Mouse (Mus musculus) embryonic facial prominence, embryonic 12.5 days (tissue): ENCODE measurements around the gene Tmem115. TPM values are rescaled to one million over a fixed set of nuclear protein-coding genes. Genes with fewer than 3 reads are reported as not detected.
A peak's percentile ranks its signal among the peaks of the same experiment; 100 is the strongest.
"Not testable (repeated sequence)": the region's sequence is repeated elsewhere in the genome, so short reads cannot be mapped to it uniquely, and the experiment has no call there.

ENCODE experiments used
- ATAC-seq: fragments of 200-750 bp; cut with Nextera tagmentation; 2 replicates; pipeline ENCODE4 v1.8.0; 2017; ENCODE audit not compliant: insufficient number of reproducible peaks, insufficient read depth, low FRiP score, low TSS enrichment
- H3K27ac ChIP-seq: fragments of 300-500 bp; sonication (generic); 2 replicates; pipeline ENCODE4 v1.5.1; 2016; ENCODE audit warnings: mild to moderate bottlenecking
- H3K27me3 ChIP-seq: fragments of 300-500 bp; sonication (generic); 2 replicates; pipeline ENCODE4 v1.6.1; 2016; ENCODE audit warnings: mild to moderate bottlenecking, moderate library complexity
- H3K36me3 ChIP-seq: fragments of 300-500 bp; sonication (generic); 2 replicates; pipeline ENCODE4 v1.6.1; 2016; ENCODE audit warnings: mild to moderate bottlenecking
- H3K4me1 ChIP-seq: fragments of 300-500 bp; sonication (generic); 2 replicates; pipeline ENCODE4 v1.6.1; 2016
- H3K4me2 ChIP-seq: fragments of 300-500 bp; sonication (generic); replicated peaks from 2 replicates; pipeline ENCODE4 v1.6.1; 2016; ENCODE audit warnings: mild to moderate bottlenecking, moderate library complexity
- H3K4me3 ChIP-seq: fragments of 300-500 bp; sonication (generic); 2 replicates; pipeline ENCODE4 v1.5.1; 2016; ENCODE audit warnings: mild to moderate bottlenecking
- H3K9ac ChIP-seq: fragments of 300-500 bp; sonication (generic); 2 replicates; pipeline ENCODE4 v1.6.1; 2016; ENCODE audit warnings: mild to moderate bottlenecking, moderate library complexity
- H3K9me3 ChIP-seq: fragments of 300-500 bp; sonication (generic); 2 replicates; pipeline ENCODE4 v1.6.1; 2016; ENCODE audit warnings: mild to moderate bottlenecking, moderate library complexity
- WGBS: fragments of 180-500 bp; shearing (Covaris S2); methylation state at CpG from one replicate; pipeline ENCODE4 v1.1.7; 2016; 5-methylcytosine and 5-hydroxymethylcytosine counted together
- polyA plus RNA-seq: library from polyadenylated mRNA; unstranded; fragments of >200 nt; fragmentation: Nextera tagmentation; extraction: Ambion mirVana; gene quantifications from 2 replicates; pipeline ENCODE4 v1.2.1, GENCODE M21; 2016

Tmem115 gene
- polyA plus RNA-seq, 1 experiment from 2014 or later: 50.1 TPM

- Histone ChIP-seq H3K36me3 (peaks cover 33% of the 10 kb centered on the region), H3K27ac (peak overlapping the region; percentile 64; the same call in 1 of the 2 replicates), H3K9me3 (no peaks in the 10 kb centered on the region)
Measured at GRCm38 (mm10) chr9:107566855-107567254, 33.1 kb downstream of the Tmem115 start.

GRCm38 (mm10) chr9:107567702-107568319 lies 34.1 kb downstream of the Tmem115 start, which contains the start of gene Hyal2:
Hyal2 (plus strand) TSS chr9:107567945.
- H3K36me3 ChIP-seq: peaks cover 38% of the 10 kb centered on the region
- no peaks in the 10 kb centered on the region for H3K27me3 ChIP-seq
- peak within 1 kb of the TSS; percentile 88 for H3K27ac ChIP-seq
- WGBS: 7% methylated on average over 18 of the region's 18 CpGs
- peak within 1 kb of the TSS; percentile 86 for H3K4me2 ChIP-seq
- H3K9me3 ChIP-seq: no peaks in the 10 kb centered on the region
- peak within 1 kb of the TSS; percentile 84 for H3K9ac ChIP-seq
- H3K4me1 ChIP-seq: peaks cover 42% of the 10 kb centered on the region
- no peak for ATAC-seq
- H3K4me3 ChIP-seq: peak within 1 kb of the TSS; percentile 89

More at GRCm38 (mm10) chr9:107566855-107567254, 33.1 kb downstream of the Tmem115 start:
- Histone ChIP-seq H3K4me3 (no peak overlapping the region), H3K9ac (no peak overlapping the region), H3K4me2 (0 out of 2 replicates have a peak overlapping the region, but pooled peaks have one; percentile 86), H3K27me3 (no peaks in the 10 kb centered on the region), H3K4me1 (peaks cover 47% of the 10 kb centered on the region)
- ATAC-seq: no peak
- 57% methylated on average over 3 of the region's 3 CpGs for WGBS

DNA sequence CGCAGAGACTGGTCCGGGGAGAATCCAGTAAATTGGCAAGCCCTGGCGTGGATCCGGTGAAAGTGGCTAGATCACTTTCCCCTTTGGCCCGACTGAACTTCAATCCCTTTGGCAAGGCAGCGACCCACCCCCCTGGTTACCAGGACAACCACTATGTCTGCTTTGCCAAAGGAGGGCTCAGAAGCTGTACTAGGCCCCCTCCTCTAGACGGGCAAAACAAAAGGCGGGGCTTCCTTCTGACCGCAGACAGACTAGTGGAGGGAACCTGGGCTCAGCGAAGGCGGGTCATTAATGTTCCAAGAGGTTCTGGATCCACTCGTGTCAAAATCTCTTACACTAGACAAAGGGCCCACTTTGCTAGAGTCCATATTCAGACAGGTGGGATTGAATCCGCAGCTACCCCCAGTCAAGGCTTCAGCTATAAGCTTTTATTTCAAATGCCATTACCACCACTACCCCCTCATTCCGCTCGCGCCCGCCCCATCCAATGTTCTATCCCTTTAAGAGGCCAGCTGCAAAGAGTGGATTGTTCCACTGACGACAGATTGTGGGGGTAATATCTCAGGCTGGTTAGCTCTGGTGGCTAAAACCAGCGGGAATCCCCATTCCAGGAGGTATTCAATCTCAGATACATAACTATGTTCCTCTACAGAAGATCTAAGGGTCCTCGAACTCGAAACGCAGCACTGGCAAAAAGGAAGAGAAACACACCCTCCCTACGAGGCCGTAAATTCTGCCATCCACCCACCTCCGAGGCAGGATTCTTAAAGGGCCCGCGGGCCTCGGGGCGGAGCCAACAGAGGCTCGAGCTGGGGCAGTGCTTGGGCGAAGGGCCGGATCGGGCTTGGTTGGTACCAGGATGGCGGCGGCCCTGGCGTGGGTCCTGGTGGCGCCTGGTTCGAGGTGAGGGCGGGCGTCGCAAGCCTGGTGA lies 34.9 kb downstream of the Tmem115 start:
- Histone ChIP-seq H3K27ac (peak overlapping the region; percentile 88), H3K4me1 (peaks cover 40% of the 10 kb centered on the region), H3K4me2 (peak overlapping the region; percentile 86), H3K27me3 (no peaks in the 10 kb centered on the region), H3K4me3 (peak overlapping the region; percentile 89), H3K9me3 (no peaks in the 10 kb centered on the region), H3K9ac (peak overlapping the region; percentile 84), H3K36me3 (peaks cover 46% of the 10 kb centered on the region)
- peak; percentile 83 for ATAC-seq
- WGBS: under 1% methylated on average over 41 of the region's 41 CpGs

DNA sequence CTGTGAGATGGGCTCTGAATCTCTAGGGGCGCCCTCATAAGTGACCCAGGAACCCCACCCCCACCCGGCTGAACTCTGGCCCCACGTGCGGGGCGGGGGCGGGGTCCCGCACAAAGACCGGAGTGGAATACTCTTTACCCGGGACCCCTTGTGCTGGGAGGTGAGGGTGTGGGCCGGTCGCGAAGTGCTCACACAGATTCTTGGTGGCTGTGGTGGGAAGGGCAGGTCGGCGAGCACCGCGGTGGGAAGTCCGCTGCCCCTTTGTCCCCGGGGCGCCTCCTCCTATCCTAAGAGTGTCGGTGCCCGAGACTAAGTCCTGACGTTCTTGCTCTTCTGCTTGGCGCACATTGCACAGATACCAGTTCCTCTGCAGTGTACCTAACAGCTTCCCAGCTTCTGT lies 35.5 kb downstream of the Tmem115 start:
- WGBS: 0% methylated on average over 23 of the region's 23 CpGs
- H3K9me3 ChIP-seq: no peaks in the 10 kb centered on the region
- H3K27me3 ChIP-seq: no peaks in the 10 kb centered on the region
- H3K4me3 ChIP-seq: peak overlapping the region; percentile 89
- ATAC-seq: peak; percentile 1; the same call in 1 of the 2 replicates
- peaks cover 50% of the 10 kb centered on the region for H3K36me3 ChIP-seq
- H3K27ac ChIP-seq: peak overlapping the region; percentile 88
- peak overlapping the region; percentile 86 for H3K4me2 ChIP-seq
- H3K4me1 ChIP-seq: peaks cover 33% of the 10 kb centered on the region
- H3K9ac ChIP-seq: peak overlapping the region; percentile 84

- H3K27ac ChIP-seq: peak overlapping the region; percentile 88
- peak overlapping the region; percentile 86 for H3K4me2 ChIP-seq
- no peak for ATAC-seq
- H3K9ac ChIP-seq: peak overlapping the region; percentile 84
- peaks cover 32% of the 10 kb centered on the region for H3K4me1 ChIP-seq
- no peaks in the 10 kb centered on the region for H3K27me3 ChIP-seq
- H3K4me3 ChIP-seq: peak overlapping the region; percentile 89
- no peaks in the 10 kb centered on the region for H3K9me3 ChIP-seq
- WGBS: 47% methylated on average over 13 of the region's 13 CpGs
- H3K36me3 ChIP-seq: peaks cover 53% of the 10 kb centered on the region
Measured at GRCm38 (mm10) chr9:107570016-107570415, 36.3 kb downstream of the Tmem115 start.

- Histone ChIP-seq H3K9me3 (no peaks in the 10 kb centered on the region), H3K9ac (peak overlapping the region; percentile 84), H3K36me3 (peaks cover 47% of the 10 kb centered on the region), H3K27me3 (no peaks in the 10 kb centered on the region), H3K4me1 (peaks cover 32% of the 10 kb centered on the region), H3K4me3 (peak overlapping the region; percentile 89), H3K4me2 (peak overlapping the region; percentile 86), H3K27ac (no peak overlapping the region)
- 92% methylated on average over 21 of the region's 21 CpGs for WGBS
- ATAC-seq: no peak
Measured at GRCm38 (mm10) chr9:107570845-107571244, 37.1 kb downstream of the Tmem115 start.

- no peak for ATAC-seq
- H3K4me1 ChIP-seq: peaks cover 40% of the 10 kb centered on the region
- peak overlapping the region; percentile 84; the same call in 1 of the 2 replicates for H3K9ac ChIP-seq
- H3K4me3 ChIP-seq: no peak overlapping the region
- H3K9me3 ChIP-seq: no peaks in the 10 kb centered on the region
- peak overlapping the region; percentile 86 for H3K4me2 ChIP-seq
- peaks cover 44% of the 10 kb centered on the region for H3K36me3 ChIP-seq
- H3K27me3 ChIP-seq: no peaks in the 10 kb centered on the region
- H3K27ac ChIP-seq: no peak overlapping the region
- 95% methylated on average over 22 of the region's 22 CpGs for WGBS
Measured at GRCm38 (mm10) chr9:107571534-107572326, 38.0 kb downstream of the Tmem115 start.

DNA sequence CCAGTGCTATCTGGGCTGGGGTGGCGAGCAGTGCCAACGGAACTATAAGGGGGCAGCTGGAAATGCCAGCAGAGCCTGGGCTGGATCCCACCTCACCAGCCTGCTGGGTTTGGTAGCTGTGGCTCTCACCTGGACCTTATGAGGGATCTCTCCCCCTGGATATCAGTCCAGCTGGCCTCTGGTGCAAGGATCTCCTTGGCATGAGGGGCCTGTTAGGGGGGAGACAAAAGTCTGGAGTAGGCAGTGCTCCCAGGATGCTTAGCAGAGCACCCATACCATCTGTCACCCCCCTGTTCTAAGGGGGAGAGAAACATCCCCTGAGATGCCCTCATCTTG lies 38.5 kb downstream of the Tmem115 start:
- ATAC-seq: no peak
- Histone ChIP-seq H3K9me3 (no peaks in the 10 kb centered on the region), H3K4me3 (no peak overlapping the region), H3K27ac (no peak overlapping the region), H3K27me3 (no peaks in the 10 kb centered on the region), H3K36me3 (peaks cover 44% of the 10 kb centered on the region), H3K4me2 (no peak overlapping the region), H3K9ac (no peak overlapping the region), H3K4me1 (peaks cover 40% of the 10 kb centered on the region)
- WGBS: 97% methylated on average over 2 of the region's 2 CpGs

GRCm38 (mm10) chr9:107573774-107574173 lies 40.0 kb downstream of the Tmem115 start:
- not testable (repeated sequence) for ATAC-seq, H3K27ac ChIP-seq, H3K27me3 ChIP-seq, H3K9me3 ChIP-seq, H3K9ac ChIP-seq, H3K4me3 ChIP-seq, H3K4me2 ChIP-seq
- 87% methylated on average over 6 of the region's 6 CpGs for WGBS
- Histone ChIP-seq H3K4me1 (peaks cover 41% of the 10 kb centered on the region), H3K36me3 (peaks cover 44% of the 10 kb centered on the region)

- peak overlapping the region; percentile 57; the same call in 1 of the 2 replicates for H3K4me2 ChIP-seq
- no peak overlapping the region for H3K9ac ChIP-seq
- H3K27me3 ChIP-seq: no peaks in the 10 kb centered on the region
- no peak overlapping the region for H3K4me3 ChIP-seq
- H3K27ac ChIP-seq: peak overlapping the region; percentile 75
- ATAC-seq: no peak
- H3K36me3 ChIP-seq: peaks cover 38% of the 10 kb centered on the region
- H3K9me3 ChIP-seq: no peaks in the 10 kb centered on the region
- 76% methylated on average over 14 of the region's 14 CpGs for WGBS
- peaks cover 40% of the 10 kb centered on the region for H3K4me1 ChIP-seq
Measured at GRCm38 (mm10) chr9:107575579-107576356, 42.0 kb downstream of the Tmem115 start.
